Mouse (Mus musculus): ENCODE data around the gene Ikzf1.

Gene Ikzf1

DNA sequence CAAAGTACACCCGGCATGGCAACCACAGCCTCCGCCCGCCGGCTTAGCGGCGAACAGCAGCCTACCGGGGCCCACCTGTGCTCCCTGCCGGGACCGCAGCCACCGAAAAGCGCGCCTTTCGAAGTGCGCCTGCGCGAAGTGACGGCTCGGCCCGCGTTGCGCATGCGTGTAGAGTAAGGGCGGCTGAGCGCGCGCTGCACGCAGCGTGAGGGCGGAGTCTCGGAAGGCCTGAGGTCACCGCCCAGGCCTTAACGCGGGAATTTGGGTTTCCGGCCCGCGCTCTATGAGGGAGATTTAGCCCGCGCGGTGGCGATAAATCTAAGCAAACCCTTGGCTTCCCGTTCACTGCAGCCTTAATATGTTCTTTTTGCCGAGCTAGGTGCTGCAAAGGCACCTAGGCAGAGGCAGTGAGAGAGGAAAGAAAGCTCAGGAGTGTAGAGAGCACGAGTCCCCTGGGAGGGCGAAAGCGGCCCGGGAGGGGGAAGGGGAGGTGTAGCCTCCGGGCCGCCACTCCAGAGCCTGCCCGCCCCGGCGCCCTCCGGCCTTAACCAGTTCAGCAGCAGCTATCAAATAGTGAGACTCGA lies 124.1 kb downstream of the Ikzf1 start, which contains the start of gene Fignl1:
TSS of gene Fignl1 (minus strand) at position 143 of the 584 bp plus-strand sequence.
- DNase-seq (ENCODE audit: low spot score): peak; percentile 100

DNA sequence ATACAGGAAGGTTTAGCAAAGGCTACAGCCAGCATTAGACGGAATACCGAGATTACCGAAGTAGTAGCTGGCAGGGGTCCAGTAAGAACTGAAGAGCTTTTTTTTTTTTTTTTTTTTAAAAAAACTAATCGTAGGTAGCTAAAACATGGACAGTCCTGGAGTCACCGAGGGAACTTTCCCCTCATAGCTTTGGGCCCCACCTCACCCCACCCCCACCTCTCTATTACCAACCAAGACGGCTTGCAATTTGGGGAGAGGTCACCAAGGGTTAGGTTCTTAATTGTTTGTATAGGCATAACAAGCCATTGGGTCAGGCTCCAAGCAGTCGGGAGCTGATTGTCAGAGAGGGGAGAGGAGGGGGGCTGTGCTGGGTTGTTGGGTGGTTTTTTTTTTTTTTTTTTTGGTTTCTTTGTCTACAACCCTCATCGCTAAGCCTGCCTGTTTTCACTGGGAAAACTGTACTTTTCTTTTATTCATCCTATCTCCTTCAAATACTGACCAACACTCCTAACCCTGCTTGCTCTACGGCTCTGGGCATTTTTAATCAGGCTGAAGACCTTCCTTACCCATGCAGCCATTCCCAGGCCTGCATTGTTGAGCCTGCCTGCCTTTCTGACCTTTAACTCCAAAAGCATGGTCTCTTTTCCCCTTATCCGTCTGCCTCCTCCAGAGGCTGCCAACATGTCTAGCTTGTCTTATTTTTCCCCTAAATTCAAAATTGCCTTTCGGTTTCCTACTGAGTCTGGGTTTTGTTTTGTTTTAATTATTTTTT lies 124.8 kb downstream of the Ikzf1 start:
- DNase-seq (ENCODE audit: low spot score): no peak

DNA sequence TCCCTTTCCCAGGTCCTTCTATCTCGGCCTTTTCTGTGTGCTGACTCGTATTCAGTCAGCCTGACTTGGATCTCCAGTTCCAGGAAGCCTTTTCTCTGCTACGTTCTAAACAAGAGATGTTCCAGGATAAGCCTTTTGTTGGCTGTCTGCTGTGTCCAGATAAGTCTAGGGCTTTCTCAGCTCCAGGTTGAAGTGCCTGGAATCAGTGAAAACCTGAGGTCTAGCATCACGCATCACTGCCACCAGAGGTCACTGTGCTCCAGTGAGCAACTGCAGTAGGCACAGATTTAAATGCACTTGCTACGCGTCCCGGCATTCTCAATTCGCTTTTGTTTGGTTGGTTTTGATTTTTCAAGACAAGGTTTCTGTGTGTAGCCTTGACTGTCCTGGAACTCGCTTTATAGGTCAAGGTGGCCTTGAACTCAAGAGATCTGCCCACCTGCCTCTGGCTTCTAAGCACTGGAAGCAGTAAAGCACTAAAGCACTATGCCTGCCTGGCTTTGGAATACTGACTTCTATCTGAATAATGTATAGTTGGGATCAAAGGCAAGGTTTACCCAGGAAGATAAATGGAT lies 127.2 kb downstream of the Ikzf1 start:
- DNase-seq (ENCODE audit: low spot score): peak; percentile 89

DNA sequence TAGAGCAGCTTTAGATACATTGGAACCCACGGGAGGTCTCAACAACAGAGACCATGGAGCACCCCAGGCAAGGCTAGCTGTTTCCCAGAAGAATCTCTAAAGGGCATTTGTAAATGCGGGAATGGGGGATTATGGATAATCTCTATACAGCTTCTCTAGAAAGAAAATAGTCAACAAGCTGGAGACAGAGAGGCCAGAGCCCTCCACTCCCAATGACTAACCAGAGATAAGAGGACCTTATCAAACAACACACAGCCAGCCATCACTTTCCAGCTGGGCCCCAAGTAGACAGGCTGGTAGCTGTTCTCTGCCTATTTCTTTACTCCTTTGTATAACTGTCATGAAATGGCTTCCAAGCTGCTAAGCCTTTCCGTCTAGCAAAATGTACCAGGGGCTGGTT lies 130.9 kb downstream of the Ikzf1 start:
- no peak for DNase-seq (ENCODE audit: low spot score)

DNA sequence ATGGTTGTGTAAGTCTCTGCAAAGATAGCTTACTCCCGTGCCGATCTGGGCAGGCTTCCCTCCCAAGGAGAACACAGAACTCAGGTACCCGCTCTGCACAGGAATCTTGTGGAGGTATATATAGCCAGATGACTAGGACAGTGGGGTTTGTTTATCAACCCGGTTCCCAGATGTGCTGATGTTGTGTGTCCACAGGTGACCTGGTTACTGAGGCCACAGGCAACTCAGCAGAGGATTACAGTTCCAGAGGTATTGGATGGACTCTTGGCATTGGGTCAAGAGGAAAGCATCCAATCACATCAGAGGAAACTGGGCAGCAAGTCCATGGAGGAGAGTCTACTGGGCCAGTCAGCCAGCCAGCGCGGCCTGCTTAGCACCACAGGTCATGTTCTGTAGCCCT lies 134.0 kb downstream of the Ikzf1 start:
- DNase-seq (ENCODE audit: low spot score): no peak

DNA sequence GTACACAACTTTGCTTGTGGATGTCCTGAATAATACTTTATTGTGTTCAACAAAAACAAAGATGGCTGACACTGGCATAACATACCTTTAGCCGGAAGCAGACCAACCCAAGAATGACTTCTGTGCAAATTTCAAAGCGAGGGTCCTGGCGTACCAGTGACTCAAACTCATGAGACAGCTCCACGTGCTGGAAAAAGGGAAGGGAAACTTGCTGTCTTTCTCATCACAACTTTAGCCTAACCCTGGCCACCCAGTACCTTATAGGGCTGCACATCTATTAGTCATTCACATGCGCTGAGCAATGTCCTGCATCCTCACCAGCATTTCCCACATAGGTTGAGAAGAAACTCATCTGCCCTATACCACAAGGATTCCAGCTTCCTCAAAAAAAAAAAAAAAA lies 134.4 kb downstream of the Ikzf1 start:
- DNase-seq (ENCODE audit: low spot score): no peak

DNA sequence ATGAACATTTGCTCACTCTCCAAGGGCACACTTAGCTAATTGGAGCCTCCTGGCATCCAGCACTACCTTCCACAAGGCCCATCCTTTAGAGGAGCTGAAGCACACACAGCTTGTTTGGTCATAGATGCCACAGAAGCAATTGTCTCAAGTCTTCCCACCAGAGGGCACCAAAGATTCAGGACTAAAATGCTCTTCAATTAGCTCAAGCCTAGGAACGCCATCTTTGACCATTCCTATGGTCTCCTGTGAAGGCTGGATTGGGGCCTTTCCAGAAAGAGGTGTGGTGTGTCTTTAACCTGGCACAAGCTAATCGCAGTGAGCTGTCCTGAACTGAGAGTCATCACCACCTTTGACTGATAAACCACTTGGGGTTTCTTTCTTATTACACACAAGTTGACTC lies 135.4 kb downstream of the Ikzf1 start:
- peak; percentile 96 for DNase-seq (ENCODE audit: low spot score)

DNA sequence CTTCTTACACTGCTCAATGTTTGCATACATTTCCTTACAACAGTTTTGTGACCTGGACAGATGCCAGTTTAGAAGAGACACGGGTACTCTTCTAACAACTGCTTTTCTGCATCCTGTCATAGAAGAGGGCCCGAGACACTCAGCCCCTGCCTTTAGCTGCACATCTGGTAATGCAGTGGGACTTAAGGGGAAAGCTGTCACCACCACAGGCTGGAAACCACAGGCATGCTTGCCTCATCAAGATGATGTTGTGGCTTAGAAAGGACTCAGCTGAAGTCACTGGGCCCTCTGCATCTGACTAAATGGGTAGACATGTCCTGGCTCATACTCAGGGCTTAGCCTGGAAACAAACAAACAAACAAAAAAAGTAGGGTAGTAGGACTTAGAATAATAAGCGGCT lies 135.9 kb downstream of the Ikzf1 start:
- DNase-seq (ENCODE audit: low spot score): no peak

DNA sequence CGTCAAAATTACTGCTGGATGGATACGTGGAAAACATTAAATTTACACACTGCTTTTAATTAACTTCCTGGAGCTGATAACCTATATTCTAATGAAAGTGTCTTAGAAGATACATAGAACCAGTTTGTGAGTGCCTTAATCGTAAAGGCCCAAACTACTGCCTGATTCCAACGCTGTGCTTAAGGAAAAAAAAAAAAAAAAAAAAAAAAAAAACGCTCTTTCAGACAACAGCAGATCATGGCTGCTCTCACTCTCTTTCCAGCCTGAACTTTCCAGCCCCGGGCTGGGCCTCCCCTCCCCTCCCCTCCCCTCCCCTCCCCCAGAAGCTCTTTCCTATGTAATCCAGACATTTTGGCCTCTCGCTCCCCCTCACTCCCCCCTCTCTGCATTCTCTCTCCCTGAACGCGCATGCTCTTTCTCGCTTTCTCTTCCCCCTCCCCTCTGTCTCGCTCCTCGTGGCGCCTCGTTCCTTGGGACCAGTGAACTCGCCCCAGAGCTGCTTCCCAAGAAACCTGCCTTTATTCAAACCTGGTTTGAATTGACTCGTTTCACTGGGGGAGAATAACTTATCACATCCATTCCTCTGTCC lies 136.7 kb downstream of the Ikzf1 start:
- DNase-seq (ENCODE audit: low spot score): no peak

Measured in MN1 (cell line).